Mouse (Mus musculus) kidney, embryonic 14.5 days (tissue): ENCODE data around the gene Mfap5. TPM values are rescaled to one million over a fixed set of nuclear protein-coding genes. Genes with fewer than 3 reads are reported as not detected.
A peak's percentile ranks its signal among the peaks of the same experiment; 100 is the strongest.
"Not testable (repeated sequence)": the region's sequence is repeated elsewhere in the genome, so short reads cannot be mapped to it uniquely, and the experiment has no call there.

Source experiments
- ATAC-seq: fragments of 200-750 bp; cut with Nextera tagmentation; 2 replicates; pipeline ENCODE4 v1.8.0; 2017; ENCODE audit warnings: moderate number of reproducible peaks, mild to moderate bottlenecking, moderate TSS enrichment, moderate library complexity; ENCODE audit not compliant: low FRiP score, low TSS enrichment
- H3K27ac ChIP-seq: fragments of 300-500 bp; sonication (generic); 2 replicates; pipeline ENCODE4 v1.5.1; 2014; ENCODE audit warnings: low read depth, mild to moderate bottlenecking, low read length, moderate library complexity, mixed read lengths
- H3K27me3 ChIP-seq: fragments of 300-500 bp; sonication (generic); 2 replicates; pipeline ENCODE4 v1.6.1; 2014; ENCODE audit warnings: mild to moderate bottlenecking, low read length; ENCODE audit not compliant: control insufficient read depth, insufficient read depth
- H3K36me3 ChIP-seq: fragments of 300-500 bp; sonication (generic); 2 replicates; pipeline ENCODE4 v1.6.1; 2014; ENCODE audit warnings: low read length, mixed read lengths; ENCODE audit not compliant: control insufficient read depth, insufficient read depth
- H3K4me1 ChIP-seq: fragments of 300-500 bp; sonication (generic); 2 replicates; pipeline ENCODE4 v1.6.1; 2014; ENCODE audit warnings: low read length, mixed read lengths; ENCODE audit not compliant: control insufficient read depth, insufficient read depth
- H3K4me2 ChIP-seq: fragments of 300-500 bp; sonication (generic); replicated peaks from 2 replicates; pipeline ENCODE4 v1.6.1; 2014; ENCODE audit warnings: low read depth, mild to moderate bottlenecking, low read length
- H3K4me3 ChIP-seq: fragments of 300-500 bp; sonication (generic); 2 replicates; pipeline ENCODE4 v1.5.1; 2014; ENCODE audit warnings: mild to moderate bottlenecking, low read length
- H3K9ac ChIP-seq: fragments of 300-500 bp; sonication (generic); 2 replicates; pipeline ENCODE4 v1.6.1; 2014; ENCODE audit warnings: low read depth, mild to moderate bottlenecking, low read length, moderate library complexity
- H3K9me3 ChIP-seq: fragments of 300-500 bp; sonication (generic); 2 replicates; pipeline ENCODE4 v1.6.1; 2016; ENCODE audit warnings: low read length; ENCODE audit not compliant: control insufficient read depth
- WGBS: fragments of 180-500 bp; shearing (Covaris S2); extraction: QIAGEN DNeasy Blood & Tissue Kit; methylation state at CpG from one replicate; pipeline ENCODE4 v1.1.7; 2014; 5-methylcytosine and 5-hydroxymethylcytosine counted together
- polyA plus RNA-seq: library from polyadenylated mRNA; unstranded; fragments of >200 nt; fragmentation: Nextera tagmentation; extraction: Ambion mirVana; gene quantifications from 2 replicates; pipeline ENCODE4 v1.2.1, GENCODE M21; 2014

Gene Mfap5
- polyA plus RNA-seq, 1 experiment from 2014 or later = 10.4 TPM

DNA sequence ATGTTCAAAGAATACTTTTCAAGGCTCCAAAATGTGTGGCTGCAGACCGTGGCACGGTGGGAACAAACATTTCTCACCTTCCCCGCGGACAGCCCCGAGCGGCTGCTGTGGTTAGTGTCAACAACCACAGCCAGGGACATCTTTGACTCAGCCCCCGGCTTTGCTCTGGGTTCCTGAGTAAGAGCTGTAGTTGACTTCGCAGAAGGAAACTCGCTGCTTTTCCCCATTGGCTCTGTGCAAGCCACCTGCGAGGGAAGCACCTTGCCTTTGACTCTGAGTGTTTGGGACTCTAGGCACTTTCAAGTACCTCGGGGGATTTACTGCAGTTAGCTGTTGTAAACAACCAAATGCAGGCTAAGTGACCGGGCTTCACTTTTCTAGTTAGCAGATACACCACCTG lies 22.0 kb downstream of the Mfap5 start:
- ATAC-seq = no peak
- Histone ChIP-seq H3K36me3 (no peaks in the 10 kb centered on the region), H3K4me1 (0 out of 2 replicates have a peak, but pooled peaks cover 3% of the 10 kb centered on the region), H3K27me3 (no peaks in the 10 kb centered on the region), H3K4me2 (no peak overlapping the region), H3K27ac (no peak overlapping the region), H3K9me3 (no peaks in the 10 kb centered on the region), H3K4me3 (no peak overlapping the region), H3K9ac (no peak overlapping the region)
- WGBS = 25% methylated on average over 12 of the region's 12 CpGs

DNA sequence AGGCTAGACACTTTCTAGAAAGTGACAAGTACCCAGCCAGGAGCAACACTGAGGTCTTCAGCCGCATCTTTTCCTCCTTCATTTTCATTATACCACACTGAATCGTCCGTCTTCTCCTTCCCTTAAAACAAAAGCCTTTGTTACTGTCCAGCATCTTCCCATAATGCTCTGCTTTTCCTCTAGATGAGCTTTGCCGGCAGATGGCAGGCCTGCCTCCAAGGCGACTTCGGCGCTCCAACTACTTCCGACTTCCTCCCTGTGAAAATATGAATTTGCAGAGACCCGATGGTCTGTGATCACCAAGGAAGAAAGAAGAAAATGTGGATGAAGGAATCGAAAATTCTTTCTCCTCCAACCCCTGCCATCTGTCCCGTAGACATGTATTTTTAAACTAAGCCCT lies 22.5 kb downstream of the Mfap5 start:
- H3K4me1 ChIP-seq = 0 out of 2 replicates have a peak, but pooled peaks cover 3% of the 10 kb centered on the region
- no peak overlapping the region for H3K4me3 ChIP-seq
- 81% methylated on average over 11 of the region's 11 CpGs for WGBS
- no peaks in the 10 kb centered on the region for H3K9me3 ChIP-seq
- no peak for ATAC-seq
- H3K9ac ChIP-seq = no peak overlapping the region
- H3K4me2 ChIP-seq = no peak overlapping the region
- no peaks in the 10 kb centered on the region for H3K27me3 ChIP-seq
- H3K36me3 ChIP-seq = no peaks in the 10 kb centered on the region
- H3K27ac ChIP-seq = no peak overlapping the region

DNA sequence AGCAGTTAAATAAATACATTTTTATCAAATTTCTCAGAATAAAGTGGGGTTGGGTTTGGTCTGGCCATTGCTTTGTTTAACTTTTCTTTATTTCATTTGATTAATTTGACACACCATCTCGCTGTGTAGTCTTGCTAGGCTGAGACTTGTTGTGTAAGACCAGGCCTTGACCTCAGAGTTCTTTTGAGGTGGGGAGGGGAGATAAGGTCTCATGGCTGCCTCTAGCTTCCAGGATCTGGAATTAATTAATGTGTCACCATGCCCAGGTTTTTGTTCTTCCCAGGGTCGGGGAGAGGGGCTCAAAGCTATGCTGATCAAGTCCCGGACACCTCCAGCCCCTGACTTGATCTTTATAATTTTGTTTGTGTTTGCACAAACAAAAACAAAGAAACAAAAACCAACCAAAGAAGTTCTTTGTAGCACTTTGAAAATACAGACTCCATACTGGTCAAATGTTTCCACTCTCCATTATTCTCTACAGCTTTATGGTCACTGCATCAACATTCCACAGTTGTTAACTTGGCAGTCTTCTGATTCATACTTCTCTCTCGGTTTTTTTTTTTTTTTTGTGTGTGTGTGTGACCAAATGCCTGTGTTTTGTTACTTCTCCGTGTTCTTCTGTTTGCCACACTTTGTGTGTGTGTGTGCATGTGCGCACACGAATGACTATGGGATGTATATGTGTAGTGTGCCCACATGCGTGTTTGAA lies 26.0 kb downstream of the Mfap5 start:
- Histone ChIP-seq H3K4me2 (no peak overlapping the region), H3K27ac (peak overlapping the region; percentile 17; the same call in 1 of the 2 replicates), H3K4me1 (0 out of 2 replicates have a peak, but pooled peaks cover 3% of the 10 kb centered on the region), H3K9me3 (no peaks in the 10 kb centered on the region), H3K27me3 (no peaks in the 10 kb centered on the region), H3K36me3 (no peaks in the 10 kb centered on the region), H3K4me3 (no peak overlapping the region), H3K9ac (no peak overlapping the region)
- 62% methylated on average over 8 of the region's 8 CpGs for WGBS
- ATAC-seq = no peak

DNA sequence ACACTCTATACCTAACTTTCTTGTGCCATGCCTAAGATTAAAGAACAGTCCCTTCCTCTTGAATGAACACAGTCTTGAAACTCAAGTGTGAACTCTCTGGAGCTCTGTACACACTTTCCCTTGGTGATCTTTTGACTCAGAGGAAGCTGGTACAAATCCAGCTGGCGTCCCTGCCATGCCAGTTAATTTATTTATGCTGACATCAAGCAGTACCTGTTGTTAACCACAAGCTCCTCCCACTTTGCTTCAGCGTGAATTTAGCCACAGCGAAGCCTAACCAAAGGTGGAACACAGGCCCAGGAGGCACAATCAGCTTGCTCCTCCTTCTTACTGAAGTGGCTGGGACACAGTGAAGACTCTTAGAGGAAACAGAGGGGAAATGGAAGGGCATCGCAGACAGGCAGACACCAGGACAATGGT lies 27.2 kb downstream of the Mfap5 start:
- peak; percentile 56; the same call in 1 of the 2 replicates for ATAC-seq
- Histone ChIP-seq H3K4me1 (0 out of 2 replicates have a peak, but pooled peaks cover 3% of the 10 kb centered on the region), H3K36me3 (no peaks in the 10 kb centered on the region), H3K4me3 (no peak overlapping the region; the same call in 1 of the 2 replicates), H3K27me3 (no peaks in the 10 kb centered on the region), H3K9me3 (no peaks in the 10 kb centered on the region), H3K9ac (no peak overlapping the region), H3K27ac (no peak overlapping the region), H3K4me2 (0 out of 2 replicates have a peak overlapping the region, but pooled peaks have one; percentile 15)
- WGBS = 11% methylated on average over 4 of the region's 4 CpGs

GRCm38 (mm10) chr6:122534032-122534431 lies 28.4 kb downstream of the Mfap5 start:
- no peaks in the 10 kb centered on the region for H3K9me3 ChIP-seq
- no peaks in the 10 kb centered on the region for H3K27me3 ChIP-seq
- ATAC-seq = no peak
- no peak overlapping the region for H3K9ac ChIP-seq
- H3K36me3 ChIP-seq = no peaks in the 10 kb centered on the region
- WGBS = 21% methylated on average over 3 of the region's 3 CpGs
- H3K27ac ChIP-seq = no peak overlapping the region
- 0 out of 2 replicates have a peak, but pooled peaks cover 3% of the 10 kb centered on the region for H3K4me1 ChIP-seq
- no peak overlapping the region for H3K4me3 ChIP-seq
- H3K4me2 ChIP-seq = no peak overlapping the region

GRCm38 (mm10) chr6:122539564-122539963 lies 33.9 kb downstream of the Mfap5 start:
- Histone ChIP-seq H3K9me3 (no peaks in the 10 kb centered on the region), H3K4me2 (no peak overlapping the region), H3K4me3 (no peak overlapping the region), H3K27me3 (no peaks in the 10 kb centered on the region), H3K27ac (no peak overlapping the region), H3K9ac (no peak overlapping the region), H3K36me3 (no peaks in the 10 kb centered on the region), H3K4me1 (no peaks in the 10 kb centered on the region)
- WGBS = 90% methylated on average over 9 of the region's 9 CpGs
- ATAC-seq = no peak

DNA sequence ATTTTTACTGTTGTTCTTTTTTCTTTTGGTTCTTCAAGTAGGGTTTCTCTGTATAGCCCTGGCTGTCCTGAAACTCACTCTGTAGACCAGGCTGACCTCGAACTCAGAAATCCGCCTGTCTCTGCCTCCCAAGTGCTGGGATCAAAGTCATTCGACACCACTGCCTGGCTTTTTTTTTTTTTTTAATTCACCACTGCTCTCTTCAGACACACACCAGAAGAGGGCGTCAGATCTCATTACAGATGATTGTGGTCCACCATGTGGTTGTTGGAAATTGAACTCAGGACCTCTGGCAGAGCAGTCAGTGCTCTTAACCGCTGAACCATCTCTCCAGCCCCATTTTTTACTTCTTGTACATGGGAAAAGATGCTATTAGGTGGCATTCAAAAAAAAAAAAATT lies 36.8 kb downstream of the Mfap5 start:
- H3K9me3 ChIP-seq, H3K36me3 ChIP-seq, H3K27me3 ChIP-seq, H3K9ac ChIP-seq, H3K4me1 ChIP-seq, H3K4me2 ChIP-seq, H3K4me3 ChIP-seq, H3K27ac ChIP-seq, ATAC-seq: not testable (repeated sequence)
- WGBS = 78% methylated on average over 5 of the region's 5 CpGs

DNA sequence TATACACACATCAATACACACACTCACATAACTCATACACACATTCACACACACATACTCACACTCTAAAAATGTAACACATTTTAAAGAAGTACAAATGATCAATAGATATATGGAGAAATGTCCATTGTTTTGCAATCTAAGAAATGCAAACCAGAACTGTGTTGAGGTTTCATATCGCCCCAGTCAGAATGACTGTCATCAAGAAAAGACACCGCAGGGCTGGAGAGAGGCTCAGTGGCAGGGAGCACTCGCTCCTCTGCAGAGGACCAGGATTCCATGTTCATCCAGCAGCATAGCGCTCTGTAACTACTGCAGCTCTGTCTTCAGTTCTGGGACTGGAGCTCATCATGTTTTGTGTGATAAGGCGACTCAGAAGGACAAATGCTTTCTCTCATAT lies 37.9 kb downstream of the Mfap5 start:
- Histone ChIP-seq H3K9ac (no peak overlapping the region), H3K4me1 (no peaks in the 10 kb centered on the region), H3K9me3 (no peaks in the 10 kb centered on the region), H3K4me2 (no peak overlapping the region), H3K4me3 (no peak overlapping the region), H3K27ac (no peak overlapping the region), H3K36me3 (no peaks in the 10 kb centered on the region), H3K27me3 (no peaks in the 10 kb centered on the region)
- 87% methylated on average over 5 of the region's 5 CpGs for WGBS
- no peak for ATAC-seq

DNA sequence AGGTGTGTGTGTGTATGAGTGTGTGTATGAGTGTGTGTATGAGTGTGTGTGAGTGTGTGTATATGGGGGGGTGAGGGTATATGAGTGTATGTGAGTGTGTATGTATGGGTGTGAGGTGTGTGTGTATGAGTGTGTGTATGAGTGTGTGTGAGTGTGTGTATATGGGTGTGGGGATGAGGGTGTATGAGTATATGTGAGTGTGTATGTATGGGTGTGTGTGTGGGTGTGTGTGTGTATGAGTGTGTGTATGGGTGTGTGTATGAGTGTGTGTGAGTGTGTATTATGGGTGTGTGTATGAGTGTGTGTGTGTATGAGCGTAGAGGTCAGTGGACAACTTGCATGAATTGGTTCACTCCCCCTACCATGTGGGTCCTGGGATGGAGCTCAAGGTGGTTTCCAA lies 39.0 kb downstream of the Mfap5 start:
- Histone ChIP-seq H3K4me3 (no peak overlapping the region), H3K9ac (no peak overlapping the region), H3K9me3 (no peaks in the 10 kb centered on the region), H3K36me3 (no peaks in the 10 kb centered on the region), H3K27me3 (no peaks in the 10 kb centered on the region), H3K4me2 (no peak overlapping the region), H3K27ac (no peak overlapping the region), H3K4me1 (no peaks in the 10 kb centered on the region)
- WGBS = 93% methylated on average over 1 of the region's 1 CpGs
- no peak for ATAC-seq
